Mouse (Mus musculus) cerebellum, adult 9-10 months (tissue): ENCODE measurements around the gene Bphl.
"Not testable (repeated sequence)": the region's sequence is repeated elsewhere in the genome, so short reads cannot be mapped to it uniquely, and the experiment has no call there.

ENCODE experiments used
- DNase-seq: peaks from one replicate; pipeline ENCODE4 v3.0.0; 2022

The Bphl gene

GRCm38 (mm10) chr13:34053673-34054282 lies 16.4 kb downstream of the Bphl start:
- DNase-seq, result no peak

- no peak for DNase-seq
Measured at GRCm38 (mm10) chr13:34054391-34054790, 17.0 kb downstream of the Bphl start.

GRCm38 (mm10) chr13:34054983-34055382 lies 17.6 kb downstream of the Bphl start:
- no peak for DNase-seq

GRCm38 (mm10) chr13:34057252-34057651 lies 19.9 kb downstream of the Bphl start:
- no peak for DNase-seq

GRCm38 (mm10) chr13:34060061-34060460 lies 22.7 kb downstream of the Bphl start:
- peak; percentile 33 for DNase-seq

GRCm38 (mm10) chr13:34062466-34062865 lies 25.1 kb downstream of the Bphl start:
- no peak for DNase-seq

GRCm38 (mm10) chr13:34066351-34066750 lies 29.0 kb downstream of the Bphl start:
- DNase-seq, result no peak

GRCm38 (mm10) chr13:34070296-34070695 lies 32.9 kb downstream of the Bphl start:
- DNase-seq, result no peak

GRCm38 (mm10) chr13:34071836-34072235 lies 34.4 kb downstream of the Bphl start:
- no peak for DNase-seq

- no peak for DNase-seq
Measured at GRCm38 (mm10) chr13:34072847-34073246, 35.5 kb downstream of the Bphl start.

GRCm38 (mm10) chr13:34074441-34074840 lies 37.0 kb downstream of the Bphl start:
- DNase-seq, result not testable (repeated sequence)

GRCm38 (mm10) chr13:34075893-34076292 lies 38.5 kb downstream of the Bphl start:
- not testable (repeated sequence) for DNase-seq

GRCm38 (mm10) chr13:34076561-34077491 lies 39.4 kb downstream of the Bphl start:
- DNase-seq, result peak; percentile 52

- peak; percentile 89 for DNase-seq
Measured at GRCm38 (mm10) chr13:34077492-34078271, 40.3 kb downstream of the Bphl start, which contains the start of gene Tubb2a. Gene Tubb2a, minus strand, starts transcription at chr13:34078007.

GRCm38 (mm10) chr13:34078500-34079280 lies 41.3 kb downstream of the Bphl start:
- no peak for DNase-seq

GRCm38 (mm10) chr13:34079801-34080200 lies 42.4 kb downstream of the Bphl start:
- no peak for DNase-seq

- no peak for DNase-seq
Measured at GRCm38 (mm10) chr13:34081926-34082325, 44.5 kb downstream of the Bphl start.

GRCm38 (mm10) chr13:34084026-34084750 lies 46.8 kb downstream of the Bphl start:
- no peak for DNase-seq

- DNase-seq, result peak; percentile 31
Measured at GRCm38 (mm10) chr13:34087052-34087812, 49.8 kb downstream of the Bphl start.

GRCm38 (mm10) chr13:34088201-34088649 lies 50.8 kb downstream of the Bphl start:
- DNase-seq, result not testable (repeated sequence)

GRCm38 (mm10) chr13:34088871-34089288 lies 51.5 kb downstream of the Bphl start:
- DNase-seq, result no peak
